Mouse (Mus musculus) stomach, postnatal 0 days (tissue): ENCODE data around the gene Vwc2.

Source experiments
- CTCF ChIP-seq: IDR thresholded peaks from 2 replicates; pipeline ENCODE4 v1.5.1; 2016; ENCODE audit warnings: antibody characterized with exemption, low read depth, mild to moderate bottlenecking, moderate library complexity
- EP300 ChIP-seq: optimal IDR thresholded peaks from 2 replicates; pipeline ENCODE3; 2016; ENCODE audit warnings: antibody characterized with exemption

- TF ChIP-seq EP300 (no peak), CTCF (no peak)
Measured at GRCm38 (mm10) chr11:11152681-11153080, 38.7 kb downstream of the Vwc2 start.
